Mouse (Mus musculus): ENCODE measurements at regions not wholly inside any gene's neighbourhood (a gene's known extent, or its start where the extent isn't known, plus 50 kb on each side); places are given as distances from the start of the nearest gene placed in this dataset.

DNA sequence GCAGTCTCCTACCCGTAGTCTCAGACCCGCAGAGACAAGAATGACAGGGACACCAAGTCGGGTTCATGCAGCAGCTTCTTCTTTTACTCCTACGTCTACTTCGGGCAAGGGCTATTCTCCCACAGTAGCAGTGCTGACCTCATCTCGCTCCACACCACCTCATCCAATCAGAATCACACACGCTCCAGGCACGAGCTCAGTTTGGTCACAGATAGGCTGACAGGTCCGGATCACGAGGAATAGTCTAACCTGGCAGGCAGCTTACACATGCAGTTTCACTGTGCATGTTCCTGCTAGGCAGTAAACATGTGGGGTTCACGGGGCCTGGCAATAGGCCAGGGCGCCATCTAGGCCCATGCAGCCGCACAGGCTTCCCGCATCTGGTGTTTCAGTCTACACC lies 260.7 kb upstream of the Hs3st1 start:
- dilution Hi-C loops (cut with MboI; ENCODE audit: extremely low pct_ligation_motif_present, extremely low pct_unique_long_range_greater_than_20kb, low sequenced_read_pairs) (no loop called here), in situ Hi-C loops (cut with MboI; ENCODE audit: low pct_ligation_motif_present, low pct_unique_long_range_greater_than_20kb, low sequenced_read_pairs) (no loop called here)
- Histone ChIP-seq H3K36me3 (replicated peaks in 1 of 2; ENCODE audit: control insufficient read depth in 1 of 2, insufficient read depth in 1 of 2, low read length in 1 of 2) (no peaks in the 10 kb centered on the region), H3K4me3 (replicated peaks in 1 of 3; ENCODE audit: low read depth in 2 of 3, low read length in 2 of 3, poor library complexity in 1 of 3) (no peak overlapping the region), H3K9ac (ENCODE audit: insufficient read depth, low read depth) (no peak overlapping the region), H3K4me1 (ENCODE audit: control insufficient read depth in 1 of 2, insufficient read depth in 2 of 2) (no peaks in the 10 kb centered on the region; a peak in 1 of 4 replicates), H3K4me2 (ENCODE audit: insufficient read depth, low read depth, poor library complexity, severe bottlenecking) (no peak overlapping the region), H3K27me3 (replicated peaks) (no peaks in the 10 kb centered on the region), H3K79me2 (replicated peaks; ENCODE audit: control insufficient read depth, extremely low read depth, insufficient read depth, poor library complexity, severe bottlenecking) (no peaks in the 10 kb centered on the region), H3K9me3 (replicated peaks; ENCODE audit: low read length) (no peaks in the 10 kb centered on the region), H3K27ac (ENCODE audit: insufficient read depth, low read depth) (no peak overlapping the region)
- TF ChIP-seq JUND (conservative IDR thresholded peaks at IDR 0.05; ENCODE audit: low read depth, low read length): no peak
- no peak for TF ChIP-seq JUN (IDR thresholded peaks at IDR 0.05; ENCODE audit: insufficient read depth, low read depth, low read length)
- no peak for TF ChIP-seq NRF1 (IDR thresholded peaks at IDR 0.05; ENCODE audit: low read depth, low read length)
- no peak for TF ChIP-seq RAD21 (IDR thresholded peaks at IDR 0.05; ENCODE audit: low read depth, low read length)
- no peak for TF ChIP-seq USF2 (conservative IDR thresholded peaks at IDR 0.05; ENCODE audit: low read depth, low read length)
- TF ChIP-seq UBTF (IDR thresholded peaks at IDR 0.05; ENCODE audit: low read depth, low read length): no peak
- no peak for TF ChIP-seq CHD1 (IDR thresholded peaks at IDR 0.05; ENCODE audit: low read depth, low read length)
- TF ChIP-seq CTCF (conservative IDR thresholded peaks at IDR 0.05 in 1 of 2, IDR thresholded peaks at IDR 0.05 in 1 of 2; ENCODE audit: low read depth in 2 of 2, low read length in 2 of 2): no peak
- TF ChIP-seq CHD2 (IDR thresholded peaks at IDR 0.05; ENCODE audit: low read length): no peak
- DNase-seq (ENCODE audit: extremely low read depth): no peak

- no peak for DNase-seq (ENCODE audit: extremely low read depth)
- no peak overlapping the region for H3K4me3 ChIP-seq (replicated peaks in 1 of 3; ENCODE audit: low read depth in 2 of 3, low read length in 2 of 3, poor library complexity in 1 of 3)
- no peaks in the 10 kb centered on the region for H3K36me3 ChIP-seq (replicated peaks in 1 of 2; ENCODE audit: control insufficient read depth in 1 of 2, insufficient read depth in 1 of 2, low read length in 1 of 2)
- H3K27ac ChIP-seq (ENCODE audit: insufficient read depth, low read depth): no peak overlapping the region
- H3K9me3 ChIP-seq (replicated peaks; ENCODE audit: low read length): no peaks in the 10 kb centered on the region
- H3K9ac ChIP-seq (ENCODE audit: insufficient read depth, low read depth): no peak overlapping the region
- dilution Hi-C loops (cut with MboI; ENCODE audit: extremely low pct_ligation_motif_present, extremely low pct_unique_long_range_greater_than_20kb, low sequenced_read_pairs): no loop called here
- no peak overlapping the region for H3K4me2 ChIP-seq (ENCODE audit: insufficient read depth, low read depth, poor library complexity, severe bottlenecking)
- TF ChIP-seq MEF2A (IDR thresholded peaks at IDR 0.05; ENCODE audit: borderline replicate concordance, low read depth, low read length): no peak
- TF ChIP-seq RCOR1 (conservative IDR thresholded peaks at IDR 0.05; ENCODE audit: low read depth, low read length): no peak
- TF ChIP-seq NELFE (IDR thresholded peaks at IDR 0.05; ENCODE audit: low read depth, low read length): no peak
- TF ChIP-seq PAX5 (IDR thresholded peaks at IDR 0.05; ENCODE audit: low read length): no peak
- no peak for TF ChIP-seq RAD21 (IDR thresholded peaks at IDR 0.05; ENCODE audit: low read depth, low read length)
- no peak for TF ChIP-seq E2F4 (IDR thresholded peaks at IDR 0.05; ENCODE audit: insufficient replicate concordance, low read depth, low read length)
- no peak for TF ChIP-seq GABPA (IDR thresholded peaks at IDR 0.05; ENCODE audit: insufficient replicate concordance, low read depth, low read length)
- no peak for TF ChIP-seq SIN3A (IDR thresholded peaks at IDR 0.05; ENCODE audit: low read length)
- no peak for TF ChIP-seq ELF1 (IDR thresholded peaks at IDR 0.05; ENCODE audit: low read depth, low read length)
- no peak for TF ChIP-seq MXI1 (IDR thresholded peaks at IDR 0.05; ENCODE audit: low read depth, low read length)
- no peaks in the 10 kb centered on the region for H3K79me2 ChIP-seq (replicated peaks; ENCODE audit: control insufficient read depth, extremely low read depth, insufficient read depth, poor library complexity, severe bottlenecking)
- no peaks in the 10 kb centered on the region for H3K4me1 ChIP-seq (ENCODE audit: control insufficient read depth in 1 of 2, insufficient read depth in 2 of 2)
- no peaks in the 10 kb centered on the region for H3K27me3 ChIP-seq (replicated peaks)
- in situ Hi-C loops (cut with MboI; ENCODE audit: low pct_ligation_motif_present, low pct_unique_long_range_greater_than_20kb, low sequenced_read_pairs): no loop called here
These were observed 232.8 kb upstream of the Hs3st1 start for GRCm38 (mm10) chr5:39988039-39988438.
